8 mouse cellular contexts compared by ENCODE assay signal in the genomic region with DNA sequence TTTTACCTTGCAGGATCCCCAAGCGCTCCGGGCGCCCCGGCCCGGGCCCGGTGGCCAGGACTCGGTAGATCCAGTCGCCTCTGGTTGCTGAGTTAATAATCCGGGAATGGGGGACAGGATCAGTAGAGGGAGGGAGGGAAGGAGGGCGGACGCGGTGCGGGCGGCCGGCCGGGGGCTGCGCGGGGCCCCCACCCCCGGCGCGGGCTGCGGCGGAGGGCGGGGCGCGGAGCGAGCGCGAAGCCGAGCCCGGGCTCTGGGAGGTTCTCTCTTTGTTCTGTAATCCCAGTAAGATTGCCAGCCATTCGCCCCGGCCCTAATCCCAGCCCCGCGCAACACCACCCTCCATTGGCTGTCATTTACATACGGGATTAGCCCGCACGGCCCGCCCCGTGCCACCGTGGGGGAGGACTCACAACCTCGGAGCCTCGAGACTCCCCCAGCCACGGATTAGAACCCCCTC. TPM values are rescaled to one million over a fixed set of nuclear protein-coding genes. Genes with fewer than 3 reads are reported as not detected.
A peak's percentile ranks its signal among the peaks of the same experiment; 100 is the strongest.
DNase-seq lines count a peak whose midpoint lies in the region; ATAC-seq lines count a peak whose summit lies in the region.

A gene (minus strand): TSS at position 214 of the 460 bp plus-strand sequence.

- no peaks in the 10 kb centered on the region for H3K27me3 ChIP-seq in hindbrain, embryonic 11.5 days (ENCODE audit: control insufficient read depth, insufficient read depth, low read length)
- H3K27me3 ChIP-seq in lung, embryonic 15.5 days = no peaks in the 10 kb centered on the region

- H3K27ac ChIP-seq in hindbrain, embryonic 11.5 days (ENCODE audit: low read depth, low read length) = peak within 1 kb of the TSS; percentile 84
- H3K27ac ChIP-seq in lung, embryonic 15.5 days = peak within 1 kb of the TSS; percentile 90

- 0 out of 2 replicates have a peak, but pooled peaks cover 2% of the 10 kb centered on the region for H3K4me1 ChIP-seq in hindbrain, embryonic 11.5 days (replicated peaks; ENCODE audit: control insufficient read depth, insufficient read depth, low read length)
- peaks cover 27% of the 10 kb centered on the region for H3K4me1 ChIP-seq in lung, embryonic 15.5 days

- H3K9ac ChIP-seq in hindbrain, embryonic 11.5 days (ENCODE audit: low read depth, low read length) = peak within 1 kb of the TSS; percentile 92
- peak within 1 kb of the TSS; percentile 80 for H3K9ac ChIP-seq in lung, embryonic 15.5 days

- peak; percentile 79 for DNase-seq in Muller cell, postnatal 12 days (ENCODE audit: inconsistent ontology term)
- DNase-seq in cerebellum, adult 9-10 months = peak; percentile 83
- peak; percentile 67 to 79 for DNase-seq in frontal cortex, postnatal 14 days (ENCODE audit: low spot score in 2 of 2)
- DNase-seq in hindbrain, embryonic 11.5 days (ENCODE audit: low spot score) = peak; percentile 78
- DNase-seq in layer of hippocampus, adult 9-11 months = peak; percentile 85
- peak; percentile 60 for DNase-seq in ovary, postnatal 14 days (ENCODE audit: low spot score)
- peak; percentile 59 for DNase-seq in urinary bladder, adult 2 months (ENCODE audit: low spot score)

- H3K4me3 ChIP-seq in hindbrain, embryonic 11.5 days (ENCODE audit: low read depth, low read length) = peak within 1 kb of the TSS; percentile 74
- H3K4me3 ChIP-seq in lung, embryonic 15.5 days = peak within 1 kb of the TSS; percentile 70

- peaks cover 6% of the 10 kb centered on the region for H3K36me3 ChIP-seq in hindbrain, embryonic 11.5 days (ENCODE audit: control insufficient read depth, insufficient read depth, low read length)
- H3K36me3 ChIP-seq in lung, embryonic 15.5 days = peaks cover 8% of the 10 kb centered on the region; the same call in 1 of the 2 replicates

- peak within 1 kb of the TSS; percentile 72 for H3K4me2 ChIP-seq in hindbrain, embryonic 11.5 days (replicated peaks; ENCODE audit: low read depth, low read length)
- H3K4me2 ChIP-seq in lung, embryonic 15.5 days = peak within 1 kb of the TSS; percentile 81

- WGBS in hindbrain, embryonic 11.5 days = under 1% methylated on average over 24 of the region's 44 CpGs
- WGBS in lung, embryonic 15.5 days = under 1% methylated on average over 35 of the region's 44 CpGs

- H3K9me3 ChIP-seq in hindbrain, embryonic 11.5 days (ENCODE audit: control insufficient read depth, low read length) = peaks cover 3% of the 10 kb centered on the region; the same call in 1 of the 2 replicates
- H3K9me3 ChIP-seq in lung, embryonic 15.5 days = no peaks in the 10 kb centered on the region

- ATAC-seq in hindbrain, embryonic 11.5 days (ENCODE audit: low FRiP score) = peak; percentile 85
- peak; percentile 81 for ATAC-seq in lung, embryonic 15.5 days (ENCODE audit: borderline replicate concordance, extremely low read depth, low FRiP score, low TSS enrichment)

RNA-seq across cellular contexts. Expression of the gene that starts here (rescaled TPM):
- 65.3 and 69.3 TPM in 2 replicates for polyA plus RNA-seq in hindbrain, embryonic 11.5 days (2014; fragmentation: Nextera tagmentation; extraction: Ambion mirVana)
- polyA plus RNA-seq in lung, embryonic 15.5 days (2015; fragmentation: Nextera tagmentation; extraction: Ambion mirVana) = 75.2 and 78.0 TPM in 2 replicates
- 27.1 and 31.5 TPM in 2 replicates for polyA plus RNA-seq in urinary bladder, adult 2 months (2012; rRNA removed)

Comparison
In these comparisons a context has a peak if more than half of its experiments do, and no peak if none do; other contexts are left out.
1. Peak in every context shown above with its lines: DNase-seq, ATAC-seq, H3K4me3 ChIP-seq and H3K27ac ChIP-seq.